Mouse (Mus musculus): ENCODE measurements around the gene Dusp12. TPM values are rescaled to one million over a fixed set of nuclear protein-coding genes. Genes with fewer than 3 reads are reported as not detected.

The Dusp12 gene
- 45.7 and 46.6 TPM in 2 replicates for polyA plus RNA-seq (2014; fragmentation: Nextera tagmentation; extraction: Ambion mirVana)

GRCm38 (mm10) chr1:170884978-170885561 lies at the start of gene Dusp12, which contains the start of gene Gm26620:
Gene Dusp12, minus strand, starts transcription at chr1:170885540.
Gene Gm26620, plus strand, starts transcription at chr1:170885065.
- Histone ChIP-seq H3K4me2 (ENCODE audit: low read depth, low read length) (peak within 1 kb of the TSS; percentile 74), H3K9me3 (replicated peaks; ENCODE audit: control insufficient read depth, low read length) (no peaks in the 10 kb centered on the region), H3K9ac (replicated peaks; ENCODE audit: low read length) (peak within 1 kb of the TSS; percentile 93), H3K27ac (replicated peaks; ENCODE audit: low read depth, low read length) (peak within 1 kb of the TSS; percentile 28; the same call in 1 of the 2 replicates), H3K4me3 (ENCODE audit: low read depth, low read length) (peak within 1 kb of the TSS; percentile 95), H3K4me1 (ENCODE audit: control insufficient read depth, insufficient read depth, low read length) (no peaks in the 10 kb centered on the region), H3K27me3 (ENCODE audit: control insufficient read depth, insufficient read depth, low read length) (no peaks in the 10 kb centered on the region), H3K36me3 (replicated peaks; ENCODE audit: control insufficient read depth, insufficient read depth, low read depth, low read length) (no peaks in the 10 kb centered on the region; the same call in 1 of the 2 replicates)
- DNase-seq (ENCODE audit: low spot score) (peak; percentile 92), ATAC-seq (replicated peaks; ENCODE audit: insufficient number of reproducible peaks, low FRiP score, low TSS enrichment, low read depth) (peak; percentile 88)
- whole genome bisulfite sequencing: 0% methylated on average over 46 of the region's 46 CpGs

GRCm38 (mm10) chr1:170934383-170934782 lies 49.0 kb upstream of the Dusp12 start:
- Histone ChIP-seq H3K36me3 (replicated peaks; ENCODE audit: control insufficient read depth, insufficient read depth, low read depth, low read length) (no peaks in the 10 kb centered on the region), H3K27ac (replicated peaks; ENCODE audit: low read depth, low read length) (no peak overlapping the region), H3K4me2 (ENCODE audit: low read depth, low read length) (no peak overlapping the region), H3K4me1 (ENCODE audit: control insufficient read depth, insufficient read depth, low read length) (no peaks in the 10 kb centered on the region), H3K9me3 (replicated peaks; ENCODE audit: control insufficient read depth, low read length) (no peaks in the 10 kb centered on the region), H3K4me3 (ENCODE audit: low read depth, low read length) (no peak overlapping the region), H3K27me3 (ENCODE audit: control insufficient read depth, insufficient read depth, low read length) (no peaks in the 10 kb centered on the region), H3K9ac (replicated peaks; ENCODE audit: low read length) (no peak overlapping the region)
- WGBS: 84% methylated on average over 2 of the region's 2 CpGs
- ATAC-seq (replicated peaks; ENCODE audit: insufficient number of reproducible peaks, low FRiP score, low TSS enrichment, low read depth) (no peak), DNase-seq (ENCODE audit: low spot score) (no peak)

- Histone ChIP-seq H3K9ac (replicated peaks; ENCODE audit: low read length) (no peak overlapping the region), H3K36me3 (replicated peaks; ENCODE audit: control insufficient read depth, insufficient read depth, low read depth, low read length) (no peaks in the 10 kb centered on the region), H3K27me3 (ENCODE audit: control insufficient read depth, insufficient read depth, low read length) (no peaks in the 10 kb centered on the region), H3K9me3 (replicated peaks; ENCODE audit: control insufficient read depth, low read length) (no peaks in the 10 kb centered on the region), H3K27ac (replicated peaks; ENCODE audit: low read depth, low read length) (no peak overlapping the region), H3K4me1 (ENCODE audit: control insufficient read depth, insufficient read depth, low read length) (no peaks in the 10 kb centered on the region), H3K4me2 (ENCODE audit: low read depth, low read length) (no peak overlapping the region), H3K4me3 (ENCODE audit: low read depth, low read length) (no peak overlapping the region)
- 86% methylated on average over 1 of the region's 1 CpGs for WGBS
- DNase-seq (ENCODE audit: low spot score): no peak
- no peak for ATAC-seq (replicated peaks; ENCODE audit: insufficient number of reproducible peaks, low FRiP score, low TSS enrichment, low read depth)
Measured at GRCm38 (mm10) chr1:170933940-170934339, 48.6 kb upstream of the Dusp12 start.

- no peak for DNase-seq (ENCODE audit: low spot score)
- Histone ChIP-seq H3K4me3 (ENCODE audit: low read depth, low read length) (no peak overlapping the region), H3K4me1 (ENCODE audit: control insufficient read depth, insufficient read depth, low read length) (no peaks in the 10 kb centered on the region), H3K27ac (replicated peaks; ENCODE audit: low read depth, low read length) (no peak overlapping the region), H3K9me3 (replicated peaks; ENCODE audit: control insufficient read depth, low read length) (no peaks in the 10 kb centered on the region), H3K4me2 (ENCODE audit: low read depth, low read length) (no peak overlapping the region), H3K9ac (replicated peaks; ENCODE audit: low read length) (no peak overlapping the region), H3K27me3 (ENCODE audit: control insufficient read depth, insufficient read depth, low read length) (no peaks in the 10 kb centered on the region), H3K36me3 (replicated peaks; ENCODE audit: control insufficient read depth, insufficient read depth, low read depth, low read length) (no peaks in the 10 kb centered on the region)
- WGBS: 67% methylated on average over 6 of the region's 6 CpGs
- ATAC-seq (replicated peaks; ENCODE audit: insufficient number of reproducible peaks, low FRiP score, low TSS enrichment, low read depth): no peak
Measured at GRCm38 (mm10) chr1:170933386-170933920, 48.1 kb upstream of the Dusp12 start.

DNA sequence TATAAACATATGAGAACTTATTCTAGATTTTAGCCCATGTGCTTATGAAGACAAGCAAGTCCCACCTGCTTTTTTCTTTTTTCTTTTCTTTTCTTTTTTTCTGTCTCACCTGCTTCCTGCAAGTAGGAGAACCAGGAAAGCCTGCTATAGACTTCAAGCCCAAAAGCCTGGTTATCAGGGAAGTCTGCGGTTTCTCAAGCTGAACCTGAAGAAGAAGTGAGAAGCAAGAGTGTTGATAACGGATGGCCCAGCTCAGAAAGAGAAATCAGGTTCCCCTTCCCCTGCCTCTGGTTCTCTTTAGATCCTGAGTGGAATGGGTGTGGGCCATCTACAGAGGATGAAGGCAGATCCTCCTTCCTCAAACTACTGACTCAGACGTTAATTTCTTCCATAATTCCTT lies 46.7 kb upstream of the Dusp12 start:
- no peak overlapping the region for H3K4me3 ChIP-seq (ENCODE audit: low read depth, low read length)
- H3K9me3 ChIP-seq (replicated peaks; ENCODE audit: control insufficient read depth, low read length): no peaks in the 10 kb centered on the region
- no peak for ATAC-seq (replicated peaks; ENCODE audit: insufficient number of reproducible peaks, low FRiP score, low TSS enrichment, low read depth)
- no peak overlapping the region for H3K27ac ChIP-seq (replicated peaks; ENCODE audit: low read depth, low read length)
- H3K27me3 ChIP-seq (ENCODE audit: control insufficient read depth, insufficient read depth, low read length): no peaks in the 10 kb centered on the region
- no peak overlapping the region for H3K4me2 ChIP-seq (ENCODE audit: low read depth, low read length)
- no peaks in the 10 kb centered on the region for H3K36me3 ChIP-seq (replicated peaks; ENCODE audit: control insufficient read depth, insufficient read depth, low read depth, low read length)
- no peak overlapping the region for H3K9ac ChIP-seq (replicated peaks; ENCODE audit: low read length)
- H3K4me1 ChIP-seq (ENCODE audit: control insufficient read depth, insufficient read depth, low read length): no peaks in the 10 kb centered on the region
- DNase-seq (ENCODE audit: low spot score): no peak
- 74% methylated on average over 3 of the region's 3 CpGs for WGBS

DNA sequence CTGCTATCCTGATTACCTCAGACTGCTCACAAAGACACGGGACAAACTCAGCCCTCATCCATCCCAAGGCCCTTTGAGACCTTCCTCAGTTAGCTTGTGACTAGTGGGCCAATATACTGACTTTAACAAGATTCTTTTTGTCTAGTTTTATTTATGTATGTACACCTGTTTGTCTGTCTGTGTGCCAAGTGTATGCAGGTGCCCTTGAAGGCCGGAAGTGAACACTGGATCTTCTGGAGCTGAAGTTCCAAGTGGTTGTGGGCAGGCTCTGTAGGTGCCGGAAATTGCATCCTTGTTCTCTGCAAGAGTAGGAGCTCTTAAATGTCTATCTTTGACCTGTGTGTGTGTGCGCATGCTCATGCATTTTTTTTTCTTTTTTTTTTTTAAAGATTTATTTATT lies 43.9 kb upstream of the Dusp12 start:
- H3K27me3 ChIP-seq (ENCODE audit: control insufficient read depth, insufficient read depth, low read length): no peaks in the 10 kb centered on the region

GRCm38 (mm10) chr1:170928467-170928866 lies 43.1 kb upstream of the Dusp12 start:
- 80% methylated on average over 2 of the region's 2 CpGs for WGBS
- DNase-seq (ENCODE audit: low spot score) (no peak), ATAC-seq (replicated peaks; ENCODE audit: insufficient number of reproducible peaks, low FRiP score, low TSS enrichment, low read depth) (no peak)
- Histone ChIP-seq H3K4me2 (ENCODE audit: low read depth, low read length) (no peak overlapping the region), H3K27ac (replicated peaks; ENCODE audit: low read depth, low read length) (no peak overlapping the region), H3K27me3 (ENCODE audit: control insufficient read depth, insufficient read depth, low read length) (no peaks in the 10 kb centered on the region), H3K36me3 (replicated peaks; ENCODE audit: control insufficient read depth, insufficient read depth, low read depth, low read length) (no peaks in the 10 kb centered on the region), H3K4me1 (ENCODE audit: control insufficient read depth, insufficient read depth, low read length) (no peaks in the 10 kb centered on the region), H3K9me3 (replicated peaks; ENCODE audit: control insufficient read depth, low read length) (no peaks in the 10 kb centered on the region), H3K4me3 (ENCODE audit: low read depth, low read length) (no peak overlapping the region), H3K9ac (replicated peaks; ENCODE audit: low read length) (no peak overlapping the region)

More for the DNA sequence above, 43.9 kb upstream of the Dusp12 start:
- WGBS: 89% methylated on average over 4 of the region's 4 CpGs
- H3K27ac ChIP-seq (replicated peaks; ENCODE audit: low read depth, low read length): no peak overlapping the region
- H3K9me3 ChIP-seq (replicated peaks; ENCODE audit: control insufficient read depth, low read length): no peaks in the 10 kb centered on the region
- ATAC-seq (replicated peaks; ENCODE audit: insufficient number of reproducible peaks, low FRiP score, low TSS enrichment, low read depth) (no peak), DNase-seq (ENCODE audit: low spot score) (no peak)
- no peak overlapping the region for H3K4me2 ChIP-seq (ENCODE audit: low read depth, low read length)
- H3K4me3 ChIP-seq (ENCODE audit: low read depth, low read length): no peak overlapping the region
- H3K4me1 ChIP-seq (ENCODE audit: control insufficient read depth, insufficient read depth, low read length): no peaks in the 10 kb centered on the region
- H3K36me3 ChIP-seq (replicated peaks; ENCODE audit: control insufficient read depth, insufficient read depth, low read depth, low read length): no peaks in the 10 kb centered on the region
- no peak overlapping the region for H3K9ac ChIP-seq (replicated peaks; ENCODE audit: low read length)

GRCm38 (mm10) chr1:170927378-170927777 lies 42.0 kb upstream of the Dusp12 start, which contains the start of gene Fcrla:
Gene Fcrla, minus strand, starts transcription at chr1:170927583.
- H3K27ac ChIP-seq (replicated peaks; ENCODE audit: low read depth, low read length): no peak within 1 kb of the TSS
- H3K36me3 ChIP-seq (replicated peaks; ENCODE audit: control insufficient read depth, insufficient read depth, low read depth, low read length): no peaks in the 10 kb centered on the region
- H3K4me1 ChIP-seq (ENCODE audit: control insufficient read depth, insufficient read depth, low read length): no peaks in the 10 kb centered on the region
- ATAC-seq (replicated peaks; ENCODE audit: insufficient number of reproducible peaks, low FRiP score, low TSS enrichment, low read depth): no peak
- H3K9me3 ChIP-seq (replicated peaks; ENCODE audit: control insufficient read depth, low read length): no peaks in the 10 kb centered on the region
- H3K4me2 ChIP-seq (ENCODE audit: low read depth, low read length): no peak within 1 kb of the TSS
- no peak for DNase-seq (ENCODE audit: low spot score)
- WGBS: 78% methylated on average over 3 of the region's 3 CpGs
- no peaks in the 10 kb centered on the region for H3K27me3 ChIP-seq (ENCODE audit: control insufficient read depth, insufficient read depth, low read length)
- H3K9ac ChIP-seq (replicated peaks; ENCODE audit: low read length): no peak within 1 kb of the TSS
- no peak within 1 kb of the TSS for H3K4me3 ChIP-seq (ENCODE audit: low read depth, low read length)

Measured in embryonic facial prominence, embryonic 11.5 days (tissue).